ENCODE assay signal across 8 mouse cellular contexts in the genomic region with DNA sequence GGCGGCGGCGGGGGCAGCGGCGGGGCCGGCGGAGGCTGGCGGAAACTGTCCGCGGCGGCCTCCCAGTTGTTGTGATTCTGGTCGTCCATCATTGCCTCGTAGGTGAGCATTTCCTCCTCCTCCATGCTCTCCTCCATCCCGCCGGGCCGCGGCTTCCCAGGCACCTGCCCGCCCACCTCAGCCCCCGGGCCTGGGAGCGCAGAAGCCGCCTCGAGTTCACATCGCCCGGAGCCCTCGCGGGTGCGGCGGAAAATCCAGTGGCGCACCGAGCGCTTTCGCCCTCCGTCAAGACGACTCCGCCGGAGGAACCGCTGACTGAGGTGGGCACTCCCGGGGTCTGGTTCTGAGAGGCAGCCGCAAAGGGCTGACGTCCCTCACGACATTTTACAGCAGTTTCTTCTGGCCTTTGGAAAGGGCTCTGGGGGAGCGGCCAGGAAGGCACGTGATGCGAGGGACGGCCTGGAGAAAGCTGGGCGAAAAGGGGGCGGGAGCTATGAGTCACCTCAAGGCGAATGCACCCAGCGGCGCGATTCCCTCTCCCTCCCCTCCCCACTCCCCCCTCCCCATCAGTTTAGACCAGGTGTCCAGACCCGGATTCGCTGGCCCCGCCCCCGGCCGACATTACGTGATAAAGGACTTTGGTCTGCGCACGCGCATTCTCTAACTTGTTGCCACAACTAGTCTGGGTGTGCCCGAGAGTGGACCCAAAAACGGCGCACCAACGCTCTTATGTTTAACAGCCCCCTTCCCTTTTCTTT. TPM values are rescaled to one million over a fixed set of nuclear protein-coding genes. Genes with fewer than 3 reads are reported as not detected.
DNase-seq lines count a peak whose midpoint lies in the region; ATAC-seq and TF ChIP-seq lines count a peak whose summit lies in the region.

A gene (minus strand): TSS at position 444 of the 758 bp plus-strand sequence.

- H3K4me1 ChIP-seq in erythroblast, embryonic 14.5 days (ENCODE audit: control insufficient read depth) = peaks cover 34% of the 10 kb centered on the region
- H3K4me1 ChIP-seq in heart, embryonic 11.5 days (ENCODE audit: control insufficient read depth, insufficient read depth, low read length) = peaks cover 6% of the 10 kb centered on the region; the same call in 1 of the 2 replicates
- H3K4me1 ChIP-seq in kidney, embryonic 16.5 days (ENCODE audit: insufficient read depth, low read length) = peaks cover 12% of the 10 kb centered on the region
- H3K4me1 ChIP-seq in liver, adult 2 months (ENCODE audit: control insufficient read depth, insufficient read depth, low read length) = peaks cover 22% of the 10 kb centered on the region

- H3K36me3 ChIP-seq in C2C12 (ENCODE audit: control insufficient read depth, insufficient read depth) (peaks cover 8% of the 10 kb centered on the region), myocyte (ENCODE audit: control insufficient read depth, insufficient read depth) (no peaks in the 10 kb centered on the region)
- H3K36me3 ChIP-seq in erythroblast, embryonic 14.5 days (ENCODE audit: control insufficient read depth) = peaks cover 3% of the 10 kb centered on the region
- H3K36me3 ChIP-seq in heart, embryonic 11.5 days (ENCODE audit: control insufficient read depth, insufficient read depth, low read length) = no peaks in the 10 kb centered on the region
- H3K36me3 ChIP-seq in kidney, embryonic 16.5 days (ENCODE audit: insufficient read depth, low read length) = no peaks in the 10 kb centered on the region
- no peaks in the 10 kb centered on the region; the same call in 1 of the 2 replicates for H3K36me3 ChIP-seq in liver, adult 2 months (ENCODE audit: control insufficient read depth, insufficient read depth, low read length)
- no peaks in the 10 kb centered on the region for H3K36me3 ChIP-seq in splenic B cell, adult 2 months (ENCODE audit: control insufficient read depth, insufficient read depth, low read length, poor library complexity, severe bottlenecking)

- H3K27ac ChIP-seq in heart, embryonic 11.5 days (ENCODE audit: low read depth, low read length) = peak within 1 kb of the TSS; percentile 91
- peak within 1 kb of the TSS; percentile 96 for H3K27ac ChIP-seq in kidney, embryonic 16.5 days (ENCODE audit: low read length)
- peak within 1 kb of the TSS; percentile 100 for H3K27ac ChIP-seq in liver, adult 2 months (replicated peaks; ENCODE audit: insufficient read depth, low read depth, low read length)

- peak within 1 kb of the TSS; percentile 85 for H3ac ChIP-seq in C2C12 (ENCODE audit: control insufficient read depth, insufficient read length, low read depth)
- H3ac ChIP-seq in myocyte (ENCODE audit: control insufficient read depth, insufficient read length) = peak within 1 kb of the TSS; percentile 17

- H3K4me2 ChIP-seq in heart, embryonic 11.5 days = peak within 1 kb of the TSS; percentile 91
- peak within 1 kb of the TSS; percentile 59 for H3K4me2 ChIP-seq in kidney, embryonic 16.5 days (replicated peaks; ENCODE audit: low read depth, low read length)
- H3K4me2 ChIP-seq in myocyte (ENCODE audit: low read depth) = peak within 1 kb of the TSS; percentile 85

- under 1% methylated on average over 64 of the region's 64 CpGs for WGBS in heart, embryonic 11.5 days (ENCODE audit: insufficient replicate concordance)
- under 1% methylated on average over 63 of the region's 64 CpGs for WGBS in kidney, embryonic 16.5 days
- WGBS in liver, adult 2 months = under 1% methylated on average over 64 of the region's 64 CpGs

- peak; percentile 99 for DNase-seq in brain, embryonic 14.5 days (ENCODE audit: low read depth)
- DNase-seq in liver, adult 2 months (ENCODE audit: extremely low read depth, low read depth, low spot score) = peak; percentile 96
- DNase-seq in splenic B cell, adult 2 months (ENCODE audit: low read depth, low spot score) = peak; percentile 98

- peak within 1 kb of the TSS; percentile 76 for H3K9ac ChIP-seq in heart, embryonic 11.5 days (ENCODE audit: low read depth, low read length)
- H3K9ac ChIP-seq in kidney, embryonic 16.5 days (replicated peaks; ENCODE audit: low read length) = peak within 1 kb of the TSS; percentile 96
- H3K9ac ChIP-seq in liver, adult 2 months (ENCODE audit: low read depth, low read length) = peak within 1 kb of the TSS; percentile 92

- ATAC-seq in heart, embryonic 11.5 days (replicated peaks; ENCODE audit: insufficient number of reproducible peaks, low FRiP score, low TSS enrichment) = peak; percentile 98
- peak; percentile 98 for ATAC-seq in kidney, embryonic 16.5 days (ENCODE audit: low FRiP score, low TSS enrichment)

- TF ChIP-seq POLR2A in brain, embryonic 14.5 days (IDR thresholded peaks at IDR 0.05; ENCODE audit: borderline replicate concordance, extremely low read depth, insufficient read depth, insufficient read length, poor library complexity, severe bottlenecking) = peak; percentile 64; the same call in 1 of the 2 replicates
- peak; percentile 84; the same call in 1 of the 2 replicates for TF ChIP-seq POLR2A in liver, adult 2 months (IDR thresholded peaks at IDR 0.05; ENCODE audit: extremely low read depth, insufficient read depth, low read length)
- peak; percentile 65 for TF ChIP-seq POLR2A in myocyte (IDR thresholded peaks at IDR 0.05; ENCODE audit: insufficient read length, low read depth)

- H3K27me3 ChIP-seq in C2C12 (ENCODE audit: control insufficient read depth, insufficient read depth, insufficient read length) (no peaks in the 10 kb centered on the region), myocyte (ENCODE audit: control insufficient read depth, insufficient read depth, insufficient read length) (no peaks in the 10 kb centered on the region)
- H3K27me3 ChIP-seq in erythroblast, embryonic 14.5 days (ENCODE audit: control insufficient read depth) = no peaks in the 10 kb centered on the region
- H3K27me3 ChIP-seq in heart, embryonic 11.5 days (ENCODE audit: control insufficient read depth, insufficient read depth, low read length) = no peaks in the 10 kb centered on the region
- H3K27me3 ChIP-seq in kidney, embryonic 16.5 days (ENCODE audit: insufficient read depth, low read length) = no peaks in the 10 kb centered on the region
- H3K27me3 ChIP-seq in liver, adult 2 months (ENCODE audit: control insufficient read depth, insufficient read depth, low read length) = no peaks in the 10 kb centered on the region
- H3K27me3 ChIP-seq in splenic B cell, adult 2 months (ENCODE audit: control insufficient read depth, insufficient read depth, low read length, poor library complexity, severe bottlenecking) = no peaks in the 10 kb centered on the region

- no peak for TF ChIP-seq CTCF in C2C12 (IDR thresholded peaks at IDR 0.05; ENCODE audit: control insufficient read depth, insufficient read depth, insufficient read length)
- no peak for TF ChIP-seq CTCF in brain, embryonic 14.5 days (IDR thresholded peaks at IDR 0.05; ENCODE audit: borderline replicate concordance, extremely low read depth, insufficient read depth, insufficient read length)
- TF ChIP-seq CTCF in liver, adult 2 months (IDR thresholded peaks at IDR 0.05; ENCODE audit: low read depth, low read length) = no peak

- peaks cover 41% of the 10 kb centered on the region for H3K79me3 ChIP-seq in C2C12 (ENCODE audit: low read depth)

- H3K4me3 ChIP-seq in C2C12 (ENCODE audit: insufficient read depth, poor library complexity, severe bottlenecking) = peak within 1 kb of the TSS; percentile 83
- peak within 1 kb of the TSS; percentile 79 for H3K4me3 ChIP-seq in erythroblast, embryonic 14.5 days (replicated peaks)
- H3K4me3 ChIP-seq in heart, embryonic 11.5 days (ENCODE audit: low read depth, low read length) = peak within 1 kb of the TSS; percentile 99
- peak within 1 kb of the TSS; percentile 99 for H3K4me3 ChIP-seq in kidney, embryonic 16.5 days (ENCODE audit: low read length)
- H3K4me3 ChIP-seq in liver, adult 2 months (ENCODE audit: insufficient read depth, low read depth, low read length) = peak within 1 kb of the TSS; percentile 81
- peak within 1 kb of the TSS; percentile 88 for H3K4me3 ChIP-seq in myocyte

- no peaks in the 10 kb centered on the region for H3K9me3 ChIP-seq in erythroblast, embryonic 14.5 days (ENCODE audit: control insufficient read depth, low read length)
- no peaks in the 10 kb centered on the region for H3K9me3 ChIP-seq in heart, embryonic 11.5 days (replicated peaks; ENCODE audit: control insufficient read depth, low read length)
- no peaks in the 10 kb centered on the region for H3K9me3 ChIP-seq in kidney, embryonic 16.5 days (ENCODE audit: low read length)

- H3K79me2 ChIP-seq in C2C12 (ENCODE audit: control insufficient read depth, insufficient read depth) (peaks cover 50% of the 10 kb centered on the region), myocyte (ENCODE audit: control insufficient read depth, insufficient read depth) (peaks cover 44% of the 10 kb centered on the region)
- H3K79me2 ChIP-seq in liver, adult 2 months (ENCODE audit: control insufficient read depth, insufficient read depth, low read length) = peaks cover 16% of the 10 kb centered on the region

TF ChIP-seq in C2C12, 6 proteins besides CTCF, POLR2A, EP300 and RAD21:
- TF ChIP-seq USF1 (IDR thresholded peaks at IDR 0.05; ENCODE audit: low read depth) (peak; percentile 98), FOSL1 (IDR thresholded peaks at IDR 0.05; ENCODE audit: insufficient read depth, low read length, poor library complexity, severe bottlenecking) (no peak)

TF ChIP-seq in myocyte, 11 proteins besides CTCF, POLR2A, EP300 and RAD21:
- TF ChIP-seq MYOD1 (IDR thresholded peaks at IDR 0.05; ENCODE audit: control insufficient read depth in 1 of 3, insufficient read length in 2 of 3, low read depth in 2 of 3) (peak in 1 of 3 experiments; percentile 39), POLR2AphosphoS2 (IDR thresholded peaks at IDR 0.05; ENCODE audit: insufficient read length, low read depth) (peak; percentile 31), USF1 (IDR thresholded peaks at IDR 0.05; ENCODE audit: low read depth) (peak; percentile 97), MYOG (IDR thresholded peaks at IDR 0.05; ENCODE audit: control insufficient read depth in 1 of 3, insufficient read depth in 1 of 3, insufficient read length in 2 of 3, low read depth in 2 of 3) (no peak)

RNA-seq across cellular contexts. Expression of the gene that starts here (rescaled TPM):
- polyA plus RNA-seq in C2C12 (2012; fragmentation: generic; extraction: Trizol) (11.2 TPM), myocyte (2012; fragmentation: generic; extraction: Trizol) (8.8 TPM)
- 21.2 and 28.2 TPM in 2 replicates for polyA plus RNA-seq in brain, embryonic 14.5 days (2012; rRNA removed)
- 0.79 and 1.6 TPM in 2 replicates for polyA plus RNA-seq in erythroblast, embryonic 14.5 days (2012)
- polyA plus RNA-seq in heart, embryonic 11.5 days (2014; fragmentation: Nextera tagmentation; extraction: Ambion mirVana) = 22.5 and 24.5 TPM in 2 replicates
- 17.5 and 19.2 TPM in 2 replicates for polyA plus RNA-seq in kidney, embryonic 16.5 days (2015; fragmentation: Nextera tagmentation; extraction: Ambion mirVana)
- total RNA-seq in liver, adult 2 months (2014; rRNA removed) = 28.1 and 38.2 TPM in 2 replicates
- polyA plus RNA-seq in liver, adult 2 months (2012; rRNA removed) = 12.1 and 12.2 TPM in 2 replicates

Comparison
In these comparisons a context has a peak if more than half of its experiments do, and no peak if none do; other contexts are left out.
1. Peak in every context shown above with its lines: DNase-seq, ATAC-seq, H3K4me3 ChIP-seq and H3K27ac ChIP-seq.